Mouse (Mus musculus): ENCODE measurements around the gene Adck1.

- TF ChIP-seq POLR2A (IDR thresholded peaks at IDR 0.05; ENCODE audit: borderline replicate concordance, low read depth, low read length) (no peak), CTCF (IDR thresholded peaks at IDR 0.05; ENCODE audit: low read depth, low read length) (no peak)
Observed at GRCm38 (mm10) chr12:88407996-88408322, 47.6 kb downstream of the Adck1 start.

All from bone marrow macrophage, adult 2 months (primary cell).